Mouse (Mus musculus) c-Kit-negative CD71-positive TER-119-positive erythroid progenitor cells, embryonic 14.5 days (primary cell): Measurements from ENCODE around the gene Cd151.

Source experiments
- DNase-seq: peaks from one replicate; pipeline ENCODE4 v3.0.0-alpha.2; 2013; ENCODE audit warnings: low read depth, low spot score

Cd151 gene

DNA sequence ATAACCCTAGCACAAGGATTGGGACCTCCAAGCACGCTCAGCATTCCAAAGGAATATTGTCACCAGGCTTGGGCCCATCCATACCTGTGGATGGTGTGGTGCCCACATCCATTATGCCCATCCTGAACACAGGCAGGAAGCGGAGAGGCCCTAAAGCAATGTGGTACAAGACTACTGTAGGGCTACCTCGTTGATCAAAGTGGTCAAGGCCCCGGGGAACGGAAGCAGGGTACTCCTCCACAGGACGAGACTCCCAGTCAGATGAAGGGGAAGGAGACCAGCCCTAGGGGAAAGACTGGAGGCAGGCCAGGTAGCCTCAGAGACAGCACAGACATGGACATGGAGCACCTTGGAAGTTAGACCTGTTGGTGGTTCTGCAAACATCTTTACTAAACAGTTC, 5.6 kb downstream of the Cd151 start:
- DNase-seq, result no peak

DNA sequence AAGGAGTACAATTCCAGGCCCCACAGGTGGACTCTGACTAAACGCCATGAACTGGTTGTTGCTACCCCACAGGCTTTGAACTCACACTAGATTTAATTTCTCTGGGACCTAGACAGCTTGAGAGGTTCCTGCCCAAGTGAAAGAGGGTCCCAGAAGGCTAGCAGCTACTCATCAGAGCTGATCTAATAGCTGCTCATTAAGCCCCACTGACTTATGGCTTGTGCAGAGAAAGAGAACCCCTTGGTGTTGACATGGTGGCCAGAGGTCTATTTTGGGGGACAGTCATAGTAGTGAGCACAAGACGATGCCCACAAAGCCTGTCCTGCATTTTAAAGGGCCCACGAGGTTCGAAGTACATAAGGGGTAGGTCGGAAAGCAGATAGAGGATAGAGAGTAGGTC, 7.0 kb downstream of the Cd151 start:
- DNase-seq, result no peak

DNA sequence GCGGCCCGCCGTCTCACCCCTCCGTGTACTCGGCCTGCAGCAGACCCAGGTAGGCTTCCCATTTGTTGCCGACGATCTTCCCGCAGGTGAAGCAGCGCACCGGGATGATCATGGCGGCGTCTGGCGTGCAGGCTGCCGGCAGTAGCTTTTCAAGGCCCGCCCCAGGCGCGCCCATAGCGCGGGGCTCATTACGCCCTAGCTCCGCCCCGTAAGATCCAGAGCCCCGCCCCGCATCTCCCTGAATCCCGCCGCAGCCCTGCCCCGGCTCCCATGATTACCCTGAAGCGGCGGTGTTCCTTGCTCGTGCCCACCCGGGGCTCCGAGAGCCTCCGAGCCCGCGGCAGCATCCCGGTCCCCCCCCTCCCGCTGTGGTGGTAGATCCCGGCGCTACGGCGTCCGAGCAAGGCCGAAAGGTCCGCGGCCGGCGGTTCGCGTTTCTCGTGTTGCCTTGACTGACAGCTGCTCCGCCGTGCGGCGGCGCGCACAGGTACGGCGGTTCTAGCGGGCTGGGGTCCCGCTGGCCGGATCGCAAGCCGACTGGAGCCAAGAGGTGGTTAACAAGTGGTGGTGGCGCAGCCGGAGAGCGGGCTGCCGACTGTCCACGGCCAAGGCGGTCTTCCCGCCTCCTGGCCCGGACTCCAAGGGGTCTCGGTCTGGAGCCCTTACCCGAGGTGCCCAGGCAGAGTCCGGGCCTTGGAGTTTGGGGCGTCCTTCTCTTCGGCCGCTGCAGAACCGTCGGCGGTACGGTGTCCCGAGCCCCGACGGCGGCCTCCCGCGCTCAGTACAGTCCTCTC, 8.0 kb downstream of the Cd151 start, which contains the start of the genes Polr2l and Tspan4:
TSS of gene Polr2l (minus strand) at position 122 of the 794 bp plus-strand sequence.
TSS of gene Tspan4 (plus strand) at position 230 of the 794 bp plus-strand sequence.
- peak; percentile 81 for DNase-seq

DNA sequence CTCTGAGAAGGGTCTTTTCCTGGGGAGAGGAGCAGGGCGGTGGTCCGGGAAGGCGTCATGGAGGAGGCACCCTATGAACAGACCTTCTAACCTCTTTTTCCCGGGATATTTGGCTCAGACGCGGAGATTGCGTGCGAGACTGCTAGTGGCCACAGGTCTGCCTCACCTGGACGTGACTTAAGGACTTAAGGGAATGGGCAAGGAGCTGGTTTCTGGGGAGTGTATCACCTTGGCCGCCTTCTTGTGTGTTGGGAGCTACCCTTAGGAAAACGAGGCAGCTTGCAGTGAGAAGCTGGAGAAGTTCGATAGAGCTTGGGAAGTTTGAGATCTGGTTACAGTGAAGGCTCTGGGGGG, 8.6 kb downstream of the Cd151 start:
- no peak for DNase-seq

DNA sequence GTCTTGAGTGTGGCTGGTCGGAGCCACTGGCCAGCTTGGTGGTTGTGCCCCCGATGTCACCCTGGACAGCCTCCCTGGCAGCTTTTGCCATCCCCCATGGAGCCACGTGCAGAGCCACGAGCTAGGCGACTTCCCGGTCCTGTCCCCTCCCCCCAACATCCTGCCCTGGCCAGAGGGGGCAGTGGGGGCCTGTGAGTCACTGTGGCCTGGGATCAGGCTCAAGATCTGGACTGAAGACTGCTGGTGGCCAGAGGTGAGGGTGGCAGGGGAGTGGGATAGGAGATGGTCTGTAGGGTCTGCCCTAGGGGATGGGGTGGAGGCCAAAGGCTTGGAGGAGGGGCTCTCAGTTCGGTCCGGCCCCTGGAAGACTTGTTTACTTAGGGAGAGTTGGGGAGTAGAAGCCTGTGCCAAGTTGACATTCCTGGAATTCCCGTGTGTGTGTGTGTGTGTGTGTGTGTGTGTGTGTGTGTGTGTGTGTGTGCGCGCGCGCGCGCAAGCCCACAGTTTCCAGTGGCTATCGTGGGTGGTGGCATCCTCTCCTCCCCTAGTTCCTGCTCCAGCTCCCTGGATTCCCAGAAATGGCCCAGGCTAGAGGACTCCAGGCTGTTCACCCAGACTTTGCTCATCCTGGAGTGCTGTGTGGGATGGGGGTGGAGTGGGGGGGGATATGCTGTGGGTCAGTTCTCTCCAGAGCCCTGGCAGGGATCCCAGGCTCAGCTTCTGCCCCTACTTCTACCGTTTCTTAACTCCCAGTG, 9.2 kb downstream of the Cd151 start:
- no peak for DNase-seq

DNA sequence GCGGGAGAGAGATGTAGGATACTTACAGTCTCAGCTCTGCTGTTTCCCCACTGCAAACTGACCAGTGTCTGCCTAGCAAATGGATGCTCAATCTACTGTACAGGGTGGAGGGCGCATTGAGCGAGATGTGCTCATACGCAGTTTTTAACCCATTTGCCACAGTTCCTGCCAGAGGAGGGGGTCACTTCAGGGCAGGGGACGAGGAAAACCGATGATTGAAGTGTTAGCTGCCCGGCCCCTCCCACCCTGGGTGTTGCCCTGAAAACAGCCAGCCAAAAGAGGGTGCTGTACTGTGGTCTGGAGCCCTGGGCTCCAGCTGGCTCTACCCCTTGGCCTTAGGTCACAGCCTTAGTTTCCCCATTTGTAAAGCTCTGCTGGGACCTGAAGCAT, 9.8 kb downstream of the Cd151 start:
- DNase-seq, result no peak

DNA sequence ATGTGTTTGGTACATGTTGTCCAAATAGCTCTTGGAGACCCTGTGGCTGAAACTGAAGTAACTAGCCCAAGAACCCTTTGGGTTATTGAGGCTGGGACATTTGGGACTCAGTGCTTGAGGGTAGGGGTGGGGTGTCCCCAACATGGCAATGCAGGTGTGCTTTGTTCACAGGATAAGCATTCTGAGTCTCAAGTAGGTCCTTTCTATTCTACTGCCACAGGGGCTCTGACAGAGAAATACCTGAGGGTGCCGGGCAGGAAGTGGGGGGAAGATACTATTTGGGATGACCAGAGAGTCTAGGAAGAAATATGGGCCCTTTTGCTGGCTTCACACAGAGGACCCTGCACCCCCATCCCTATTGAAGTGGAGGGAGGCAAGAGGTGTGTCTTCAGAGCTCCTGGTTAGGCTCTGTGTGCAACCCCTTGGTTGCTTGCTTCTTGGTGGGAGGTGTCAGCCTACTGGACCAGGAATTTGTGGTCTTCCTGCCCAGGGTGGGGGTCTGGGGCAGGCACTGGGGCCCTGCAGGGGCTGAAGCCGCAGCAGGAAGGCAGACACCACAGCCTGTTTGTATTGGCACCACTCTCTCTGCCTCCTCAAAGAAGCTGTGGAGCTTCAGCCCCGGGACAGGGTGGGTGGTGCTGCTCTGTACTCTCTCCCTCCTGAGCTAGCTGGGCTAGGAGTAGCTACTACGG, 10.5 kb downstream of the Cd151 start:
- no peak for DNase-seq

DNA sequence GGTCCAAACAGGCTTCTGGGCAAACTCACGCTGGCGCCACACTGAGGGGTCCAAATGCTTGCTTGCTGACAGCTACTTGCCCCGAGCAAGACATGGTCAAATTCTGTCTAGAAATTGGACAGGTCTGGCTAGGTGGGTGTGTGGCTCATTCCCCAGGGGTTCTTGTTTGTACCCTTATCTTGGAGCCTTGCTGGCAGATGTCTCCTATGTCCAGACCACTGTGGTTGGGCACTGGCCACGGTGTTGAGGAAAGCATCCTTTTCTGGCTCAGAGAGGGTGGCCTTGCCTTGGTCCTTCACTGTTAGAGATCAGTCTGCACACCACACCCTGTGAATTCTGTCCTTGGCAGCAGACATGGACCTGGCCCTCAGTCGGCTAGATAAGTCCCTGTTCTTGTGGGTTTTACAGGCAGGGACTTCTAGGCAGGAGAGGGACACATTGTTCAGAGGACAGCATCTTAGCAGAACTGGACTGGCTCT, 11.1 kb downstream of the Cd151 start:
- no peak for DNase-seq

DNA sequence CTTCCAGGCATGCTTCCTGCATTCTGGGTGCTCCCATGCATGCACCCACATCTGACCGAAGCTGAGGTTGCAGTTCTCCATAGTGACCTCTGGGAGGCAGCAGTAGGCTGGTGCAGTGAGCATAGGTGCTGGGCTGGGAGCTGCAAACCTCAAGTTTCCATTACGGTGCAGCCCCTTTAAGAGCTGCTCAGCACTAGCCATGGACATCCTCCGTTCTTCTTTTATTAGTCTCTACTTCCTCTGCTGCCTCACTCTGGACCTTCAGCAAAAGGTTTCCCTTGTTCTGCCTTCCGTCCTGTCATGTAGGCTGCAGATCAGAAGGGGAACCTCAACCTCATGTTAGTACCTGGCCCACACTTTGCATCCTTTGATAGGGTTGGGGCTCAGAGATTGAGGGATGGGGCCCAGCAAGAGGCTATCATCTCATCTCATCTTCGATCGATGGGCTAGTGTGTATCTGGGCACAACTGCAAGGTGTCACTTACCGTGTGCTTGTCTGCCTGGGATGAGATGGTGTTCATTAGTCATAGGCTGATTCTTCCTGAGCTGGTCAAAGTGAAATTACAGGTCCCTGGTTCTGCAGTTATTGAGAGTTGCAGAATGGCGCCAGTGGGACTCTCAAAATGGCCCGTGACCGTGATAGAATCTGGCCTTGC, 13.8 kb downstream of the Cd151 start:
- peak; percentile 68 for DNase-seq

DNA sequence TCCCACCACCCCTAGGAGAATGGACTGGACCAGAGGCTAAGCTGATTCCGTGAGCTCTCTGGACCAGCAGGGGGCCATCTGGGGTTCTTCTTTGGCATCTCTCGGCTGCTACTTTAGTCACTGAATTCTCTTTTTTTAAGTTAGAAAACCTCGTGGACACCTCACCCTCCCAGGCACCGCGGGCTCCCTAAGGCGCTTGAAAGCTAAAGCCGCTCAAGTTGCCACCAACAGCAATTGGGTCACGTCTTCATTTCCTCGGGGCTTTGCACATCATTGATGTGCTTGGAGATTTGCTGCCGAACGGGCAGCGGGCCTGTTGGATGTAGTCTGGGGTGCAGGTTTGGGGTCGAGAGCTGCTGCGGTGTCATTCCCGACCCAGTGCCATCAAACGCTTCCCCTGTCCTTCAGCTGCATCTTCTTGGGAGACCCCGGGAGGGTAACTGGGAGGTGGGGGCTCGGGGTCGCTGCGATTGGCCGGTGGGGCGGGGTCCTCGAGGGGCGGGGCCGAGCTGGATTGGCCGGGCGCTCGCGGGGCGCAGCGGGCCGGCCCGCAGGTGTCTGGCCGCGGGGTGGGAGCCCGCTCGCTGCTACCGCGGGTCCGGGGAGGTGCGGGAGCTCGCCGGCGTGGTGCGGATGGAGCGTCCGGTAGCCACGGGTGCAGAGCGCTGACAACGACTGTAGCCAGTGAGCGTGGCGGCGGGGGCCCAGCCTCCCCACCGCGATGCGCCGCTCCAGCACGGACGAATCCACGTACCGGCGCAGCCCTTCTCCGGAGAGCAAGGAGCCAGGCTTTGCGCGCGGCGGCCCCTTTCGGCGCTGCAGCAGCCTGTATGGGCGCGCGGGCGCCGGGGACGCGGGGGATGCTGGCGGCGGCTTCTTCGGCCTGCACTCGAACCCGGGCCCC, 14.6 kb downstream of the Cd151 start:
- DNase-seq, result no peak

DNA sequence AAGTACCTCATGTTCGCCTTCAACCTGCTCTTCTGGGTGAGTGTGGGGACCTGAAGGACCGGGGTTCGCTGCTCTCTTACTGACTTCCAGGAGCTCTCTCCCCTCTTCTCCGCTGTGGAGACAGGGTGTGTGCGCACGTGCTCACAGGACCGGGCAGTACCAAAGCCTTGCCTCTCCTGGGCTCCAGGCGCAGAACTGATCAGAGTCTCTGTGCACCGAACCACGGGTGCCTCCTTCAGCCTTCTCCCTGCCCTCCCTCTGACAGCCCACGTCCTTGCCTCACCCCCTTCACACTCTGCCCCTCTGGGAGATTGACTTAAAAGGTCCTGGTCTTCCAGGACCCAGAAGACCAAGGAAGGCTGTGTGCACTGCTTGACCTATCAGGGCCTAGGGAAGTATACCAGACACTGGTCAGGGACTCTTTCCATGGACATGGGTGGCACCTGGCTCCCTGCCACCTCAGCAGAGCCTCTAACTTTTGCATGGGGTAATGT, 15.4 kb downstream of the Cd151 start:
- DNase-seq, result no peak

DNA sequence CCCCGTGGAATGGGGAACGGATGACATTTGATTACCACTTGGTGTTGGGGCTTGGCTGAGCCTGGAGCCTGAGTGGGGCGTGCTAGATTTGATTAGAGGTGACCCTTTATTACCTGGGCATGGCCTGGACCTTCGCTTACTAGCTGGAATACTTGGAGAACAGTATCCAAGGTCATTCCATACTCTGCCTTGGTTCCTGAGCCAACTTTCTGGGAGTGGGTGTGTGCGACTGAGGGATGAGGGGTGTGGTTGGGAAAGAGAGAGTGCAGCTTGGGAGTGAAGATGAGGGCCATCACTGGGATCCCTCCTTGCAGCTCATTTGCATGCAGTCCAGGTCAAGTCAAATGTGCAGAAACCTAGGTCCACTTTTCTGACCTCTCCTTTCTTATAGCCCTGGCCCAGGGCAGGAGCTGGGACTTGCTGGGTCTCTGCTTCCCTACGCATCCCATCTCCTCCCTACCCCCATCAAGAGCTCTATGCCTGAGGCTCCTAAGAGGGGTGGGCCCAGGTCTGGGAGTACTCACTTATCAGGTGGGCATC, 16.0 kb downstream of the Cd151 start:
- no peak for DNase-seq

DNA sequence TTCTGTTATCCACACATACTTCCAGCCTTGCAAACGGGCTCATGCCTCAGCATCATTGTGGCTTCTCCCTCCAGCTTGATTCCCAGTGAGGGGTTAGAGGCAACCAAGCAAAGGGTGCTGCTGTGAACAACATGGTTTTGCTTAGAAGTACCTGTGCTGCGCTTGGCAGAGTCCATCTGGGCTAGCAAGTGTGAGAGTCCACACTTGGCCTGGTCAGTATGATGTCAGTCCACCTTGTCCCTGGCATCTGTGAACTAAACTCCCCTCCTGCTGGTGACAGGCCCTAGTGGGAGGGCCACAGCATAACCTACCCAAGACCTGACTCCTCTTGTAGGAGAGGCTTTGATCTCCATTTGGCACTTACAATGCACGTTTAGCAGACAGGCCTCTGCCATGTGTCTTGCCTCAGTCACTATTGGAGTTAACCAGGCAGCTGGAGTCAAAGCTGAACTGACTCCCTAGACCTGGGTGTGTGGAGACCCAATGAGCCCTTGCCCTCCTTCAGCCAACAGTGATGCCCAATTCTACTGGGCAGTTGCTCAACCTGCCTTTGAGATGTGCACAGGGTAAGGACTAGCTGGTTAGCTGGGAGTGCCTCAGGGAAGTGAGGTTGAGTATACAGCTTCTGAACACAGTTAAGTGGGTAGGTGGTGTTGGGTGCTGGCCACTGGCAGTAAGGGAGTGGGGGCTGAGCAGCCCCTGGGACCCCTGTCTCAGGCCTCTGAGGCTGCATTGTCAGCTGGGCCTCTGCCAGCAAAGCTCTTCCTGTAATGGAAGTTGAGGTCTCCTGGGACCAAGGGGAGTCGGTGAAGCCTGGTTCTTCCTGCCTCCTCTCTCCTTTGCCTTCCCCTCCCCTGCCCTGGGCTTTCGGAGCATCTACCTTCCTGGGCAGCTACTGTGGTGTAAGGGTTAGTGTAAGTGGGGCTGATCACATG, 17.3 kb downstream of the Cd151 start:
- DNase-seq, result no peak

DNA sequence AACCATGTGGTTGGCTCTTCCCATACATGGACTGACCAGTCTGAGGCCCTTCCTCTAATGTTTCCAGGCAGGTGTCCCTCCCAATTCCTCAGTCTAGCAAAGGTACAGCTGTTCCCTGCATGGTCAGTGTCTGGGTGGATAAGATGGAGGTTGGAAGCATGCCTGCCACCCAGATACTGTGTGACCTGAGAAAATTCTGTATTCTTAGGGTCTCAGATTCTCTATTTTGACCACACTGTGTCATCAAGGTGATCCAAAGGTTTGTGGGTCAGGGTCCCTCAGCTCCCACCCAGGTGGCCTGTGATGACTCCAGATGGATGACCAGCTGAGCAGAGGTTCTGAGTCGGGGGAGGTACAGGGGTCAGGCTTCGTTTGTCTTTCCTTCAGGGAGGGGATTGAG, 18.0 kb downstream of the Cd151 start:
- no peak for DNase-seq

DNA sequence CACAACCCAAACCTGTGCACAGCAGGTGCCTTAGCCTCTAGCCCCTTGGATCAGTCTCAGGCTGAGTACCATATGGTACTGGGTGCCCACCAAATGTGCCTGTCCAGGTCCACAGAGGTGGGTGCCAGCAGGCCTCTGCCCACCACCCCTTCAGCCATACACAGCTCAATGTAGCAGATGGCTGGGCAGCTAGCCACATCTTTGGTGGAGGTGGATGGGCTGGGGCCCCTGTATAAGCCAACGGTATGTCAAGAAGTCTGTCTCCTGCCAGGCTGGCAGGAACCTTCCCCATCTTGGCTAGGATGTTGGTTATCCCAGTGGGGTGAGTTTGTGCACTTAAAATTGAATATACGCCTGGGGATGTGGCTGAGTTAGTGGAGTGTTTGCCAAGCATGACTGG, 18.4 kb downstream of the Cd151 start:
- no peak for DNase-seq

DNA sequence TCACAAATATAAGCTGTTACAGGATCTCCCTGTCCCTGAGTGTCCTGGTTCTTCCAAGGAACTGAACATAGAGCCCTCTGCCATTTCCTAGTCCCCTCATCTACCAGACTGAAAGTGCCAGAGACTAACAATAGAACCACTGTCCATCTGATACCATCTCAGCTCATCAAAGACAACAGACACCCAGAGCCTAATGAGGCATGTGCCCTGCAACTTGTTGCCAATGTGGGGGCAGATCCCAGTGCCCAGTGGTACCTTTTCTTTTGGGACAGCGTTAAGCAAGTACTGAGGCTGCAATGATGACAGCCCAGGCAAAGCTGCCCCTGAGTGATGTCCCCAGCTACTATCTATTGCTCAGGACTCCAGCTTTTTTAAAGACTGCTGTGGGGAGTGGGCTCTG, 19.0 kb downstream of the Cd151 start:
- no peak for DNase-seq

DNA sequence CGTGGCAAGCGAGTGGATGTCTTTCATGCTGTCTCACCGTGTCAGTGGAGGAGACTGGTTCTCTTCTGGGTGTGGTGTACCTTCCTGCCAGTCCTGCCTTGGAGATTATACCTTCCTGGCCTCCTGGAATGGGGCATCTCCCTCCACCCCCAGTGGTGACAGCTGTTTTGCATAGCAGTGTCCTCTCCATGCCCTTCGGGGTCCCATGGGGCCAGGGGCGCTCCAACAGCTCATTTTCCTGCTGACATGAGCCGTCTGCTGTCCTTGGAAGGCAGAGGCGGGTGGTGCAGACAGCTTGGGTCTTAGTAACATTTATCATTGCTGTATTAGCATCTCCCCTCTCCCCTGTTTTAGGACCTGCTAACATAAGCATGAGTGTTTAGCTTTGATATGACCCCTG, 19.9 kb downstream of the Cd151 start:
- no peak for DNase-seq

DNA sequence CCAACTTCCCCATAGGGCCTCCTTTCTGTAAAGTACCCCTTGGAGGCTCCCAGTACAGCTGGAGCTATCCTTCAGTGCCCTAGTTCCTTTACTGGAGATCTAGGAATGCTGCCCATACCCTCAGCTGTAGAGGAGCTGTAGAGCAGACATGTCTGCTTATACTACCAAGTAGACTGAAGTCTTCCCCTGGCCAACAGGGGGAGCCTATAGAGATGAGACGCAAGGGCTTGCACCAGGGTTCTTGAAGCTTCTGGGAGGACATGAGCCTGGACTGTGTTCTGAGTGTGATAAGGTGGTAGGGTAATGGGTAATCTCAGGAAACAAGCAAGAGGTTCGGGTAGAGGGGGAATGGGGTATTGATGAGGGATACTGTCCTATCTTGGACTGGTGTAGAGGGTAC, 24.0 kb downstream of the Cd151 start:
- no peak for DNase-seq

DNA sequence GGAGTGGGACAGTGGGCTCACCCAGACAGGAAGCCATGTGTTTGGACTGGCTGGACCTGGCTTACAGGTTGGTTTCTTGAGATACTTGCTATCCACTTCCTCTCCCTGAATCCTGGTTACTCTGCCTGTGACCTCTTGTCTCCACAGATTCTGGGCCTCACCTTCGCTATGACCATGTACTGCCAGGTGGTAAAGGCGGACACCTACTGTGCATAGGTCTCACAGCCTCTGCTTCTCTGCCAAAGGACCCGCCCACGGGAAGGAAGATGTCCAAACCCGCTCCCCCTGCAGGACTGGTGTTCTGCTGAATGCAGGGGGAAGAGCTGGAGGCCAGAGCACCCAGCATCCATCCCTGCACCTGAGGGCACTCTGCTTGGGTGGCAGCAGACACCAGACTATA, 25.5 kb downstream of the Cd151 start:
- DNase-seq, result no peak
